Mouse (Mus musculus) E14TG2a.4 (cell line): Measurements from ENCODE around the gene Agap1.
A peak's percentile ranks its signal among the peaks of the same experiment; 100 is the strongest.

Experiments
- H3K27me3 ChIP-seq: 2 replicates; pipeline ENCODE4 v1.6.1; 2014; ENCODE audit warnings: low read length, control low read depth; ENCODE audit not compliant: insufficient read depth
- H3K36me3 ChIP-seq: 2 replicates; pipeline ENCODE4 v1.6.1; 2014; ENCODE audit warnings: low read length, control low read depth; ENCODE audit not compliant: insufficient read depth
- H3K4me1 ChIP-seq: replicated peaks from 2 replicates; pipeline ENCODE4 v1.6.1; 2014; ENCODE audit warnings: low read depth, low read length, control low read depth
- H3K4me3 ChIP-seq: replicated peaks from 2 replicates; pipeline ENCODE4 v1.5.1; 2014; ENCODE audit warnings: mild to moderate bottlenecking, low read length
- H3K9me3 ChIP-seq: 2 replicates; pipeline ENCODE4 v1.6.1; 2014; ENCODE audit warnings: low read length, control low read depth
- CTCF ChIP-seq: conservative IDR thresholded peaks from 2 replicates; pipeline ENCODE4 v1.5.1; 2014; ENCODE audit warnings: low read length
- NANOG ChIP-seq: IDR thresholded peaks from 2 replicates; pipeline ENCODE4 v1.6.1; 2014; ENCODE audit warnings: borderline replicate concordance, low read length, mixed read lengths
- POU5F1 ChIP-seq: IDR thresholded peaks from 2 replicates; pipeline ENCODE4 v1.6.1; 2014; ENCODE audit warnings: low read length, borderline replicate concordance

Agap1 gene

DNA sequence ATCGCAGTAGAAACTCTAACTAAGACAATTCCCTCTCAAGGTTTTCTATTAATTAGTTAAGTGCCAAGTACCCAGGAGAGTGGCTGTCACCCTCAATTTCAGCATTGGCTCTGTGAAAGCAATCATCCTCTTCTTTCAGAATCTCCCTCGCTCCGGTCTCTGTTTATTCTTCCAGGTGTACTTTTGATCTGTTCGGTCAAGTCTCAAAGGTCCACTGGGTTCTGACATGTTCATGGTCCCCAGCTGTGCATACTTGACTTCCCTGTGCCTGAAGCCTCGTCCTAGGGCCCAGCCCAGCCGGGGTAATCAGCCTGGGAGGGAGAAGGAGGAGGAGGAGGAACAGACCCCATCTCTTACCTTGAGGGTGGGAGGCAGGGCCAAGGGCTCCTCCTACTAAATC is 464.6 kb downstream of the Agap1 start:
- H3K27me3 ChIP-seq, result peaks cover 73% of the 10 kb centered on the region
- peaks cover 57% of the 10 kb centered on the region for H3K4me1 ChIP-seq
- H3K9me3 ChIP-seq, result no peaks in the 10 kb centered on the region
- H3K4me3 ChIP-seq, result no peak overlapping the region
- H3K36me3 ChIP-seq, result peaks cover under 1% of the 10 kb centered on the region
- TF ChIP-seq POU5F1 (no peak), NANOG (no peak), CTCF (no peak)

- H3K36me3 ChIP-seq, result peaks cover 24% of the 10 kb centered on the region
- H3K4me1 ChIP-seq, result peaks cover 83% of the 10 kb centered on the region
- no peak for TF ChIP-seq POU5F1
- 0 out of 2 replicates have a peak, but pooled peaks have one; percentile 13 for TF ChIP-seq CTCF
- no peak for TF ChIP-seq NANOG
- peaks cover 85% of the 10 kb centered on the region for H3K27me3 ChIP-seq
- peak overlapping the region; percentile 62 for H3K4me3 ChIP-seq
- H3K9me3 ChIP-seq, result no peaks in the 10 kb centered on the region
These were observed 467.2 kb downstream of the Agap1 start for GRCm38 (mm10) chr1:89921806-89922205.

DNA sequence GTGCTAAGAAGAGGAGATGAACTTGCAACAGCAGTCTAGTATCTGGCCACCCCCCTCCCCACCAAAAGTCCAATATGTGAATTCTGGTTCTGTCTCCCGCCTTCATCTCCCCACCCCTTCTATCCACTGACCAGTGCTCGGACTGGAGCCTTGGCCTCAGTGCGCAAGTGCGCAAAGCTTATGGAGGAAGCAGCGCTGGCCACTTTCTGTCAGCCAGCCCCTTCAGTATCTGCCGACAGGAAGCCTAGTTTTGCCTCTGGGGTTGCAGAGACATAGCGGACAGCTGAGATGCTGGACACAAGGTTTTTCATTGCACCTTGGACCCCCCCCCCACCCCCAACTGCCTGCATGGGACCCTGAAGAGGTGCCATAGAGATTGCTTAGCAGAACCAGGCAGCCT is 467.7 kb downstream of the Agap1 start:
- Histone ChIP-seq H3K9me3 (no peaks in the 10 kb centered on the region), H3K4me1 (peaks cover 86% of the 10 kb centered on the region), H3K27me3 (peaks cover 80% of the 10 kb centered on the region), H3K4me3 (peak overlapping the region; percentile 62), H3K36me3 (peaks cover 29% of the 10 kb centered on the region)
- TF ChIP-seq NANOG (no peak), CTCF (no peak), POU5F1 (no peak)

DNA sequence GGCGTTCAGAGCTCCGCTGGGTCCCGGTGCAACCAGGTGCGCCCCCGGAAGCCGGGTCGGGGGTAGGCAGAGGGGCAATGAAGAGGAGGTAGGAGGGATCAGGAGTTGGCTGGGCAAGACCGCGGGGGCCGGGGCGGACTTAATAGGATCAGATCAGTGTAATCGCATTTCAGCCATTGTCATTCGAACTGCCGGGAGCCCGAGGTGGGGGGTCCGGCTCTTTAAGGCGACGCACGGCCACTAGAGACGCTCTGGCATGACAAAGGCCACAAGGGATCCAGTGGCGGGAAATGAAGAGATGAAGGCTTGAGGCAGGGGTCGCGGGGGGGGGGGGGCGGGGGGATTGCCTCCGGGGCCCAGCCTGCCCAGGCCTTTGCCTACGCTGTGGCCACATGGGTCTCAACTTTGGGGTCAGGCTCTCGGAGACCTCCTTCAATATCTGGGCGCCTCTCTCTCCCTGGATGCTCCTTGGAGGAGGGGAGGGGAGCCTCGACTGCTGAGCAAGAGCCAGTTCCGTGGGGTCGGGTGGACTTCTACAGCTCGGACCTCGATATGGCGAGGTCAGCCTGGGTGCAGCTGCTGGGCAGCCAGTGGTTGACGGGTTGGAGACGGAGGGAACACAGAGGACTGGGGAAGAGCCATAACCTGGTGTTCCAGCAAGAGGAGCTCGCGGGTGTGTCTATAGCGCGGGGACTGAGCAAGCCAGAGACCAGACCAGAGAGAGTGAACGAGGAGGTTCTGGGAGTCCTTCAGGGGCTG is 468.5 kb downstream of the Agap1 start:
- Histone ChIP-seq H3K27me3 (peaks cover 79% of the 10 kb centered on the region), H3K4me3 (peak overlapping the region; percentile 63), H3K4me1 (peaks cover 86% of the 10 kb centered on the region), H3K36me3 (peaks cover 37% of the 10 kb centered on the region), H3K9me3 (no peaks in the 10 kb centered on the region)
- TF ChIP-seq POU5F1, result peak; percentile 5; the same call in 1 of the 2 replicates
- TF ChIP-seq CTCF, result no peak

- Histone ChIP-seq H3K4me3 (peak overlapping the region; percentile 63), H3K9me3 (no peaks in the 10 kb centered on the region), H3K4me1 (peaks cover 86% of the 10 kb centered on the region), H3K36me3 (peaks cover 43% of the 10 kb centered on the region), H3K27me3 (peaks cover 79% of the 10 kb centered on the region)
- TF ChIP-seq CTCF (no peak), NANOG (no peak), POU5F1 (no peak)
These were observed 469.0 kb downstream of the Agap1 start for GRCm38 (mm10) chr1:89923642-89924020.

- TF ChIP-seq POU5F1 (no peak), CTCF (no peak), NANOG (no peak)
- Histone ChIP-seq H3K4me3 (peak overlapping the region; percentile 91), H3K9me3 (no peaks in the 10 kb centered on the region), H3K4me1 (peaks cover 87% of the 10 kb centered on the region), H3K36me3 (peaks cover 50% of the 10 kb centered on the region), H3K27me3 (peaks cover 72% of the 10 kb centered on the region)
These were observed 471.0 kb downstream of the Agap1 start for GRCm38 (mm10) chr1:89925501-89926190.

- Histone ChIP-seq H3K4me3 (peak overlapping the region; percentile 91), H3K9me3 (no peaks in the 10 kb centered on the region)
- TF ChIP-seq CTCF (no peak), POU5F1 (no peak), NANOG (no peak)
These were observed 472.0 kb downstream of the Agap1 start for GRCm38 (mm10) chr1:89926583-89927060.

DNA sequence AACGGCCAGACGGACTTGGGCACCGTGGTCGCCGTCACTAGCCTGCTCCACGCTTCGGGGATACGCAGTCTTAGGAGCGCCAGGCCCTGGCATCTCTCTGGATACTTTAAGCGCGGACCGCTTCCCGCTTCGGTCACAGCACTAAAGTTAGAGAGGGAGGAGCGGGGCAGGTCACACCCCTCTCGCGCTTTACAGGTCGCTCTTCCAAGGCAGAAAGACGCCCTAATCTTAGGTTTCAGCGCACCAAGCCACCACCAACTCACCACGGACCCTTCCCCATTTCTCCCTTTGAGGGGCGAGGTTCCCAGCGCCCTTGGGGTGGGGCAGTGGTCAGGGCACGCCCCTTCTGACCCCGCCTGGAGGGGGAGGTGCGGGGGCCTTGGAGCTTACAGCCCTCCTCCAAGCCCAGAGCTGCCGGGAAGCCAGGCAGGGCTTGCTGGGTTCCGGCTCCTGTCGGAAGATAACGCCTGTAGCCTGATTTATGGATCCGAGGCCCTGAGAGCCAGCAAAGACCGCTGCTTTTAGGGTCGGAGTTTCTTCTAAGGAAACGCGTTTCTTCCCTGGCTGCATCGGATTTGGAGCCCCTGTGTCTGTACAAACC is 472.6 kb downstream of the Agap1 start:
- Histone ChIP-seq H3K4me3 (peak overlapping the region; percentile 91), H3K9me3 (no peaks in the 10 kb centered on the region), H3K4me1 (peaks cover 85% of the 10 kb centered on the region), H3K27me3 (peaks cover 67% of the 10 kb centered on the region), H3K36me3 (peaks cover 50% of the 10 kb centered on the region)
- TF ChIP-seq CTCF (no peak), POU5F1 (no peak), NANOG (no peak)

More at GRCm38 (mm10) chr1:89926583-89927060, 472.0 kb downstream of the Agap1 start:
- H3K36me3 ChIP-seq, result peaks cover 50% of the 10 kb centered on the region
- H3K4me1 ChIP-seq, result peaks cover 85% of the 10 kb centered on the region
- H3K27me3 ChIP-seq, result peaks cover 67% of the 10 kb centered on the region
